Mouse (Mus musculus): ENCODE measurements around the gene Atg4c. TPM values are rescaled to one million over a fixed set of nuclear protein-coding genes. Genes with fewer than 3 reads are reported as not detected.

Gene Atg4c
- polyA plus RNA-seq (2012; rRNA removed) = 1.6 and 2.3 TPM in 2 replicates
- 3.7 and 3.9 TPM in 2 replicates for polyA plus RNA-seq (2014; fragmentation: Nextera tagmentation; extraction: Ambion mirVana)

- ATAC-seq (ENCODE audit: insufficient read depth) = peak; percentile 94
- no peaks in the 10 kb centered on the region for H3K27me3 ChIP-seq (ENCODE audit: control insufficient read depth, insufficient read depth, low read length)
- H3K4me1 ChIP-seq (replicated peaks; ENCODE audit: control insufficient read depth in 2 of 2, insufficient read depth in 2 of 2, low read length in 1 of 2) = peaks cover 0 to 3% of the 10 kb centered on the region in 2 experiments; a peak in 3 of 4 replicates
- H3K4me2 ChIP-seq (ENCODE audit: low read depth) = peak within 1 kb of the TSS; percentile 82
- H3K9ac ChIP-seq (replicated peaks) = peak within 1 kb of the TSS; percentile 78
- no peaks in the 10 kb centered on the region for H3K36me3 ChIP-seq (replicated peaks; ENCODE audit: control insufficient read depth, insufficient read depth, low read depth)
- DNase-seq (ENCODE audit: low read depth in 3 of 3, low spot score in 3 of 3) = peak; percentile 49 to 57 (median 49)
- under 1% methylated on average over 49 of the region's 50 CpGs for WGBS (ENCODE audit: insufficient replicate concordance)
- H3K9me3 ChIP-seq (ENCODE audit: control insufficient read depth, low read length) = no peaks in the 10 kb centered on the region
- no peak for TF ChIP-seq EP300 (IDR thresholded peaks at IDR 0.05; ENCODE audit: low read depth)
- peak within 1 kb of the TSS; percentile 73 to 88 for H3K4me3 ChIP-seq (ENCODE audit: insufficient read depth in 1 of 2, low read depth in 2 of 2, low read length in 2 of 2)
- peak within 1 kb of the TSS; percentile 16; the same call in 1 of the 2 replicates for H3K27ac ChIP-seq
Measured at GRCm38 (mm10) chr4:99193810-99194582, at the start of gene Atg4c. Atg4c (plus strand) TSS chr4:99193934.

- H3K9ac ChIP-seq (replicated peaks) = no peak overlapping the region
- 62% methylated on average over 4 of the region's 4 CpGs for WGBS (ENCODE audit: insufficient replicate concordance)
- H3K4me2 ChIP-seq (ENCODE audit: low read depth) = no peak overlapping the region
- no peak overlapping the region for H3K4me3 ChIP-seq (ENCODE audit: insufficient read depth in 1 of 2, low read depth in 2 of 2, low read length in 2 of 2)
- H3K9me3 ChIP-seq (ENCODE audit: control insufficient read depth, low read length) = no peaks in the 10 kb centered on the region
- H3K4me1 ChIP-seq (replicated peaks; ENCODE audit: control insufficient read depth in 2 of 2, insufficient read depth in 2 of 2, low read length in 1 of 2) = no peaks in the 10 kb centered on the region
- DNase-seq (ENCODE audit: low read depth in 3 of 3, low spot score in 3 of 3) (no peak), ATAC-seq (ENCODE audit: insufficient read depth) (no peak)
- no peak overlapping the region for H3K27ac ChIP-seq
- H3K27me3 ChIP-seq (ENCODE audit: control insufficient read depth, insufficient read depth, low read length) = no peaks in the 10 kb centered on the region
- TF ChIP-seq CTCF (IDR thresholded peaks at IDR 0.05; ENCODE audit: low read depth) = no peak
- no peak for TF ChIP-seq EP300 (IDR thresholded peaks at IDR 0.05; ENCODE audit: low read depth)
- no peaks in the 10 kb centered on the region for H3K36me3 ChIP-seq (replicated peaks; ENCODE audit: control insufficient read depth, insufficient read depth, low read depth)
Measured at GRCm38 (mm10) chr4:99151434-99151833, 42.3 kb upstream of the Atg4c start.

DNA sequence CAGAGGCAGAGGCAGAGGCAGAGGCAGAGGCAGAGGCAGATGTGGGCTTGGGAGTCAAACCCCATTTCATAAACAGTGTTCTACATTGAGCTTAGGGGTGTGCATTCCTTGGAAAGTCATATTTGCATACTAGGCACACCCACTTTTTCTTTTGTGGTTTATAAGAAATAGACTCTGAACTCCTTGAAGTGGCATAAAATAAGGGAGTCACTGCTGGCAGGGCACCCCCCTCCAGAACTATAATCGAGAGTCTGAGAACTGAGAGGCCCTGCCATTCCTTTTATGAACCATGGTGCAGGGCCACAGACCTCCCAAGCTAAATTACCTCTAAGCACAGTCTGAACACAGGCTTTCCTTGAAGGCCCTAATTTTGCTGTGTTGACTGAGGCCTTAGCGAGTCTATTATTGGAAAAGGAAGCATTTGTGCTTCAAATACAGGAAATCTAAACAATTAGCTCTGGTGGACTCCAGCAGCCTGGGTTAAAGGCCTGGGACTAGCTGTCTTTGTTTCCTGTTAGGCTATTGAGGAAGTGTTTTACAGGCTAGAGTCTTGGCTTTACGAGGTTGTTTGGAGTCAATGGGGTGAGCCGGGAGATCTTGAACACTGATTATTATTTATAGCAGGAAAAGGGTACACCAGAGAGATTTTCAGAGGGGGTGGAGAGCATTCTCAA lies 41.7 kb upstream of the Atg4c start:
- Histone ChIP-seq H3K9ac (replicated peaks) (no peak overlapping the region), H3K27me3 (ENCODE audit: control insufficient read depth, insufficient read depth, low read length) (no peaks in the 10 kb centered on the region), H3K36me3 (replicated peaks; ENCODE audit: control insufficient read depth, insufficient read depth, low read depth) (no peaks in the 10 kb centered on the region), H3K4me2 (ENCODE audit: low read depth) (no peak overlapping the region), H3K9me3 (ENCODE audit: control insufficient read depth, low read length) (no peaks in the 10 kb centered on the region), H3K27ac (no peak overlapping the region), H3K4me1 (replicated peaks; ENCODE audit: control insufficient read depth in 2 of 2, insufficient read depth in 2 of 2, low read length in 1 of 2) (peaks cover 0 to 2% of the 10 kb centered on the region in 2 experiments; a peak in 1 of 4 replicates), H3K4me3 (ENCODE audit: insufficient read depth in 1 of 2, low read depth in 2 of 2, low read length in 2 of 2) (no peak overlapping the region)
- no peak for TF ChIP-seq EP300 (IDR thresholded peaks at IDR 0.05; ENCODE audit: low read depth)
- no peak for TF ChIP-seq CTCF (IDR thresholded peaks at IDR 0.05; ENCODE audit: low read depth)
- no peak for ATAC-seq (ENCODE audit: insufficient read depth)
- 16% methylated on average over 4 of the region's 4 CpGs for WGBS (ENCODE audit: insufficient replicate concordance)
- DNase-seq (ENCODE audit: low read depth in 3 of 3, low spot score in 3 of 3) = no peak

DNA sequence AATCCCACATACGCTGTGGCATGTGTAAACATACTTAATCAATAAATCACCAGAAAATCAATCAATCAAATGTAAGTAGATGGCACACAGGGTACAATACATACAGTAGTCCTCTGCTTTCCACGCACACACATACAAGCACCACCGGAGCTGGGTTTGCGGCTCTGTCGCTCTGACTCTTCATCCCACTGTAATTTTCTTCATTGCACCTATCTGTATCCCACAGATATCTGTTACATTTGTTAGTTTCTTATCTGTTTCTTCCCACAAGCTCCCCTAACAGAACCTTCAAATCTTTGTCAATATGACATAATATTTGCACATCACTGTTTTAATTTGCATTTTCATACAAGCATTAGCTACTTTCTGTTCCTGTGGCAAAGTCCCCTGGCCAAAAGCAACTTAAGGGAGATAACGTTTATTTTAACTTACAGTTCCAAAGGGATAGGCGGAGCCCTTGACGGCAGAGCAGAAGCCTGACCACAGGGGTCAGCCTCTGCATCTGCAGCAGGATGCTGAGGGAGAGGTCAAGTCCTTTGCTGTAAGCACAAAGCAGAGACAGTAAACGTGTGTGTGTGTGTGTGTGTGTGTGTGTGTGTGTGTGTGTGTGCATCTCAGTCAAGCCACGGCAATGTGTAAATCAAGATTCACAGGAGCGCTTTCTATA lies 37.0 kb upstream of the Atg4c start:
- TF ChIP-seq EP300 (IDR thresholded peaks at IDR 0.05; ENCODE audit: low read depth) (0 out of 2 replicates have a peak, but pooled peaks have one; percentile 12), CTCF (IDR thresholded peaks at IDR 0.05; ENCODE audit: low read depth) (no peak)
- ATAC-seq (ENCODE audit: insufficient read depth) = no peak
- H3K36me3 ChIP-seq (replicated peaks; ENCODE audit: control insufficient read depth, insufficient read depth, low read depth) = no peaks in the 10 kb centered on the region
- H3K9ac ChIP-seq (replicated peaks) = no peak overlapping the region
- H3K27me3 ChIP-seq (ENCODE audit: control insufficient read depth, insufficient read depth, low read length) = no peaks in the 10 kb centered on the region
- no peaks in the 10 kb centered on the region for H3K9me3 ChIP-seq (ENCODE audit: control insufficient read depth, low read length)
- H3K4me2 ChIP-seq (ENCODE audit: low read depth) = no peak overlapping the region
- 33% methylated on average over 11 of the region's 11 CpGs for WGBS (ENCODE audit: insufficient replicate concordance)
- H3K4me1 ChIP-seq (replicated peaks; ENCODE audit: control insufficient read depth in 2 of 2, insufficient read depth in 2 of 2, low read length in 1 of 2) = peaks cover 0 to 3% of the 10 kb centered on the region in 2 experiments; a peak in 1 of 4 replicates
- no peak for DNase-seq (ENCODE audit: low read depth in 3 of 3, low spot score in 3 of 3)
- no peak overlapping the region for H3K4me3 ChIP-seq (ENCODE audit: insufficient read depth in 1 of 2, low read depth in 2 of 2, low read length in 2 of 2)
- no peak overlapping the region for H3K27ac ChIP-seq
